Mouse (Mus musculus) embryonic facial prominence, embryonic 13.5 days (tissue): ENCODE measurements at regions not wholly inside any gene's neighbourhood (a gene's known extent, or its start where the extent isn't known, plus 50 kb on each side); places are given as distances from the start of the nearest gene placed in this dataset.
"Not testable (repeated sequence)": the region's sequence is repeated elsewhere in the genome, so short reads cannot be mapped to it uniquely, and the experiment has no call there.

ENCODE experiments used
- ATAC-seq: fragments of 200-750 bp; cut with Nextera tagmentation; 2 replicates; pipeline ENCODE4 v1.8.0; 2017; ENCODE audit warnings: low read depth; ENCODE audit not compliant: insufficient number of reproducible peaks, insufficient read depth, low FRiP score, low TSS enrichment
- H3K27ac ChIP-seq: fragments of 300-500 bp; sonication (generic); 2 replicates; pipeline ENCODE4 v1.5.1; 2015; ENCODE audit warnings: moderate library complexity, mild to moderate bottlenecking, inconsistent platforms
- H3K27me3 ChIP-seq: fragments of 300-500 bp; sonication (generic); 2 replicates; pipeline ENCODE4 v1.6.1; 2015; ENCODE audit warnings: mild to moderate bottlenecking, inconsistent platforms
- H3K36me3 ChIP-seq: fragments of 300-500 bp; sonication (generic); 2 replicates; pipeline ENCODE4 v1.6.1; 2015; ENCODE audit warnings: mild to moderate bottlenecking, inconsistent platforms
- H3K4me1 ChIP-seq: fragments of 300-500 bp; sonication (generic); 2 replicates; pipeline ENCODE4 v1.6.1; 2015; ENCODE audit warnings: inconsistent platforms
- H3K4me2 ChIP-seq: fragments of 300-500 bp; sonication (generic); 2 replicates; pipeline ENCODE4 v1.6.1; 2015; ENCODE audit warnings: moderate library complexity, mild to moderate bottlenecking, inconsistent platforms
- H3K4me3 ChIP-seq: fragments of 300-500 bp; sonication (generic); 2 replicates; pipeline ENCODE4 v1.5.1; 2015; ENCODE audit warnings: mild to moderate bottlenecking, inconsistent platforms
- H3K9ac ChIP-seq: fragments of 300-500 bp; sonication (generic); 2 replicates; pipeline ENCODE4 v1.6.1; 2015; ENCODE audit warnings: mild to moderate bottlenecking, inconsistent platforms
- H3K9me3 ChIP-seq: fragments of 300-500 bp; sonication (generic); 2 replicates; pipeline ENCODE4 v1.6.1; 2016; ENCODE audit warnings: inconsistent platforms
- WGBS: fragments of 180-500 bp; shearing (Covaris S2); methylation state at CpG from one replicate; pipeline ENCODE4 v1.1.7; 2015; ENCODE audit warnings: mixed read lengths; 5-methylcytosine and 5-hydroxymethylcytosine counted together

DNA sequence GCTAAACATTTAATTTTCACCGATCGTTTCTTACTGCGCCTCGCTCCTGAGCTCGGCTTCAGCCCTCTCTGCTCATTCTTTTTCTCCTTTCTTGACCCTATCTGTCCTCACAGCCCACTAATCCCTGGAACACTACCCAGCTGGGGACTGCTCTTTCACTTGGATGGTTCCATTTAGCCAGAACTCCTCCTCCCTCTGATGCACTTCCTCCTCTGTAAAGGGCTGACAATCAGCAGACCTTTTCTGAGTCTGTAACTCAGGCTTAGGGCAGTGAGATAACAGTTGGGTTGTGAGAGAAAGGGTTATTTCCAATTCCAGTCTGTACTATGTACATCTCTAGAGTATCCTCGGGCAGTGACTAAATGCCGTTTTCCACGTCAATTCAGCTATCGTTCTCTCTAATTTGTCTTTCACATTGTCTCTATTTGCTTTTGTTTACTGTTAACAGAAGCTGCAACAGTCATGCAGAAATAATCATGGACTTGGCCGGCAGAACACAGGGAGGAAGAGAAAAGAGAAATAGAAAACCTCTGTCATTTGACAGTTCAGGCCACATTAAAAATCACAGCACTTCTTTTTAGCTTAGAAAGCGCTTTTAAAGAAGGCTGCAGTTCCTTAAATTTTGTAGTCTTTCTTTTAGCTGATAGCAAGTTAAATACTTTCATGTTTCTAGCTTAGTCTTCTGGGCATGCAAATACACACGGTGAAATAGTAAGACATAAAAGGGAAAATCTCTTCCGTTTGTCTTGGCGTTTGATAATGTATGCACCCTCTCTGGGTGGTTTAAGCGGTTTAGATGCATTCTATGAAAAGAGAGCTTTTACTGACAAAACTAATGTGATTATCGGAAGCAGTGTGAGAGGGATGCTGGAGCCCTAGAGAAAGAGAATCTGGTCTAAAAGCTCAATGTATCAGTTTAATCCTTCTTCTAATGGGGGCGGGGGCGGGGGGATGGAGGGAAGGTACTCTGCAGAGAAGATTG lies 94.7 kb upstream of the Fam181b start:
- 27% methylated on average over 18 of the region's 18 CpGs for whole genome bisulfite sequencing
- H3K4me3 ChIP-seq: peak overlapping the region; percentile 20

DNA sequence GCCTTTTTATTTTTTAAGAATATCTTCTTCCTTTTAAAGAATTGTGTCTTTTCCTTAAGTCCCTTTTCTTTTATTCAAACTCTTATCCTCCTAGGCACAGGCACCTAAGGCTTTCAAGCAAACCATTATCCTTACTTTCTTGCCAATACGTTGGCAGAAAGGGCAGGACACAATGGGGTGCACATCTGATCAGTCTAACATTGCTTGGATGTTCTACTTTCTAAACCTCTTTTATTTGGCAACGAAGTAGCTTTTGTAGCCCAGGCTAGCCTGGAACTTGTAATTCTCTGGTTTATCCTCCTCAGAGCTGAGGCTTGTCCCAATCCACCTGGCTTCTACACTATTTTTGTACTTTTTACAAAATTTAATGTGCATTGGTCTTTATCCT lies 94.0 kb upstream of the Fam181b start:
- 69% methylated on average over 2 of the region's 2 CpGs for WGBS
- H3K36me3 ChIP-seq: no peaks in the 10 kb centered on the region
- no peak overlapping the region for H3K9ac ChIP-seq
- no peaks in the 10 kb centered on the region for H3K9me3 ChIP-seq
- H3K4me3 ChIP-seq: no peak overlapping the region
- ATAC-seq: no peak
- no peaks in the 10 kb centered on the region for H3K27me3 ChIP-seq
- peaks cover 4% of the 10 kb centered on the region; the same call in 1 of the 2 replicates for H3K4me1 ChIP-seq
- no peak overlapping the region for H3K27ac ChIP-seq
- no peak overlapping the region for H3K4me2 ChIP-seq

More for the DNA sequence above, 94.7 kb upstream of the Fam181b start:
- H3K9me3 ChIP-seq: no peaks in the 10 kb centered on the region
- H3K4me2 ChIP-seq: peak overlapping the region; percentile 41
- H3K36me3 ChIP-seq: no peaks in the 10 kb centered on the region
- 0 out of 2 replicates have a peak overlapping the region, but pooled peaks have one; percentile 36 for H3K9ac ChIP-seq
- H3K27ac ChIP-seq: no peak overlapping the region
- peaks cover 4% of the 10 kb centered on the region; the same call in 1 of the 2 replicates for H3K4me1 ChIP-seq
- no peak for ATAC-seq
- no peaks in the 10 kb centered on the region for H3K27me3 ChIP-seq

DNA sequence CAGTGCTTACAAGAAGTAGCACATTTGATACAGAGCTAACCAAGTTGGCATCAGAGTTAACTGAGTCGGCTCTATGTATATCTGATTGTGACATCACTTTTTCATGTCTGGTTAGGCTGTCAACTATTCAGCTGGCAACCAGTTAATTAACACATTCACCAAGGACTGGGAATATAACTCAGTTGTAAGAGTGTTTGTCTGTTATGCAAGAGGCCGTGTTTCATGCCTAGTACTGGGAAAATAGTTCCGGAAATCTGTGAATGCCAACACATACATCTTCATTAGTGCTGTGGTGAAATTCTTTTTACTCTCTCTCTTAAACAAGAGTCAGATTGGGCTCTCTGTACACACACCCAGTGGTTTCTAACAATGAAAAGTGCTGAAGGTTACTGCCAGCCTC lies 80.8 kb upstream of the Fam181b start:
- WGBS: 94% methylated on average over 3 of the region's 3 CpGs
- no peak for ATAC-seq

DNA sequence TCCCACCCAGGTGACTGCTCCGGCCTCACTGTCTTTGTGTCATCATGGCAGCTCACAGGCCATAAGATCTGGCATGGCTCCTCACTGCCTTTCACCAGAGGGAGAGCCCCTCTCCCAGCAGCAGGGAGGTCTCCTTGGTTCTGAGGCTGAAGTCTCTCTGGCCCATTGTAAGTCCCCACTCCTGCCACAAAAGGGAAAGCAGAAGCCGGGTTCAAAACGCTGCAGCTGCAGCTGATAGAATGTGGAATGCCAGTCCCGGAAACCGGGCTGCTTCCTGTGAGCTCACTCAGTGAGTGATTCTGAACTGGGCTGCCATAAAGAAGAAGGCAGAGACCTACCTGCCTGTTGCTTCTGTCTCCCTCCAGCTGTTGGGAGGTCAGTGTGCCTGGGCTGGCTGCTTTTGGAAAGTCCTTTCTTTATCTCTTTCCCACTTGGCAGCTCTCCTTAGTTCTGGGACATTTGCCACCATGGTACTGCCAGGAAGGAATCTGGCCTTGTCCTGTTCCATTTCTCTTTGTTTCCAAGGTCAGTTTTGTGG lies 72.9 kb upstream of the Fam181b start:
- H3K9ac ChIP-seq, H3K27ac ChIP-seq, H3K9me3 ChIP-seq, H3K4me2 ChIP-seq, H3K36me3 ChIP-seq, H3K4me1 ChIP-seq, H3K4me3 ChIP-seq, ATAC-seq, H3K27me3 ChIP-seq: not testable (repeated sequence)
- 30% methylated on average over 5 of the region's 5 CpGs for WGBS

More for the DNA sequence above, 80.8 kb upstream of the Fam181b start:
- Histone ChIP-seq H3K4me2 (no peak overlapping the region), H3K36me3 (no peaks in the 10 kb centered on the region), H3K9ac (no peak overlapping the region), H3K9me3 (no peaks in the 10 kb centered on the region), H3K4me1 (no peaks in the 10 kb centered on the region), H3K4me3 (no peak overlapping the region), H3K27ac (no peak overlapping the region), H3K27me3 (no peaks in the 10 kb centered on the region)

DNA sequence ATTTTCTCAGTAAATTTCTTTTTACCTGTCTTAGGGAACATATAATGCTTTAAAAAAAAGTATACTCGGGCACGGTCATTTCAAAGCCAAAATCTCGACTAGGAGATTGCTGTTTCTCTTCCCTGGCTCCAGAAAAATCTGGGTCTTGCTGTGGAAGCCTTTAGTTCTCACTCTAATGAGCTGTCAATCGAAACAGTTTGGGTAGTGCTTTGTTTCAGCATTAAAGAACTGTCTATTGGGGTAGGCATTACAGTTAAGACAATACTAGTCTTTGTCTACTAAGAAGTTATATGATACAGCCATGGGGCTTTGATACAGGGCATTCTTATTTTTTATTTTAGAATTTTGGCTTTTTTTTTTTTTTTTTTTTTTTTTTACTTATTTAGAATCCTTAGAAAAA lies 71.9 kb upstream of the Fam181b start:
- H3K4me3 ChIP-seq: no peak overlapping the region
- no peaks in the 10 kb centered on the region for H3K27me3 ChIP-seq
- no peaks in the 10 kb centered on the region for H3K4me1 ChIP-seq
- ATAC-seq: no peak
- no peak overlapping the region for H3K9ac ChIP-seq
- no peak overlapping the region for H3K27ac ChIP-seq
- no peaks in the 10 kb centered on the region for H3K9me3 ChIP-seq
- 56% methylated on average over 4 of the region's 4 CpGs for WGBS
- no peaks in the 10 kb centered on the region for H3K36me3 ChIP-seq
- no peak overlapping the region for H3K4me2 ChIP-seq

DNA sequence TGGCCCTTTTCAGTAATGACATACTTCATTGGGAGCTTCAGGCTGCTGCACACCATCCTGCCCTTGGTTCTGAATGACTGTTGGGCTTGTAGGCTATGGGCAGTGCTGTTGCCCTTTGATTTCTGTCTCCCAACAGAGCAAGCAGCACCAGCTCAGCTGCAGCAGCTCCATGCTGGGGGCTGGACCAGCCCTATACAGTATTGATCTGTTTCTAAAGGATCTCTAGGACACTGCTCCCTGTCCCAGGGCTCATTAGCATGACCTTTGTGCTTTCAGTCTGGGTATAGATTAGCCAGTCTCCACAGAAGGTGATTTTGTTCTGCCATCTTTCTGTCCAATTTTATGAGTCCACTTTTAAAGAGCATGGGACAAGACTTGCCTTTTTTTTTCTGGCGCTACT lies 60.3 kb upstream of the Fam181b start:
- Histone ChIP-seq H3K27me3 (no peaks in the 10 kb centered on the region), H3K4me1 (no peaks in the 10 kb centered on the region), H3K4me3 (no peak overlapping the region), H3K9ac (no peak overlapping the region), H3K9me3 (no peaks in the 10 kb centered on the region), H3K36me3 (no peaks in the 10 kb centered on the region), H3K4me2 (no peak overlapping the region), H3K27ac (no peak overlapping the region)
- WGBS: 91% methylated on average over 1 of the region's 1 CpGs
- no peak for ATAC-seq

DNA sequence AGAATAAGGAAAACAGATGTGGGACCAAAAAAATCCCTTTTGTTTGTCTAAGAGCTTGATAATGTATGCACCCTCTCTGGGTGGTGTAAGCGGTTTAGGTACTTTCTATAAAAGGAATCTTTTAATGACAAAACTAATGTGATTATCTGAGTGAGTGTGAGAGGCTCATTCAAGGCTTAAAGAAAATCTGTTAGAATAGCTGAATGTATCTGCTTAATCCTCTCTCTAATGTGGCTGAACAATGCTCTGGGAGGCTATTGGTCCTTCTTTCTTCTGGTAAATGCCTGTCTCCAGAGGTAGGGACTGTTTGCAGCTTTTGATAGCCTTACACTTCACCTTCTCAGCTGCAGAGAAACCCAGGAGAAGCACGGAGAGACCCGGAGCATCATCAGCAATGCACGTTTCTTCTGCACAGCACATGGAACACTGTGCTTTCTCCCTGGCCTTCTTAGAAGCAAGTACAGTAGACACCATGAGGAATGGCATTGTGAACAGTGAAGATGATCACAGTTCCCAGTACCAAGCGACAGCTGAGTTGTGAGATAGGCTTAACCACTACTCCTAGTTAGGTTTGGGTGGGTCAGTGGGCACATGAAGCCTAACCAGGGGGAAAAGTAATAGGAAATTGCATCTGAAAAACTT lies 56.1 kb upstream of the Fam181b start:
- Histone ChIP-seq H3K9ac (no peak overlapping the region), H3K27ac (no peak overlapping the region), H3K9me3 (no peaks in the 10 kb centered on the region), H3K4me3 (no peak overlapping the region), H3K27me3 (no peaks in the 10 kb centered on the region), H3K4me1 (no peaks in the 10 kb centered on the region), H3K4me2 (no peak overlapping the region), H3K36me3 (no peaks in the 10 kb centered on the region)
- 51% methylated on average over 5 of the region's 5 CpGs for WGBS
- ATAC-seq: no peak

DNA sequence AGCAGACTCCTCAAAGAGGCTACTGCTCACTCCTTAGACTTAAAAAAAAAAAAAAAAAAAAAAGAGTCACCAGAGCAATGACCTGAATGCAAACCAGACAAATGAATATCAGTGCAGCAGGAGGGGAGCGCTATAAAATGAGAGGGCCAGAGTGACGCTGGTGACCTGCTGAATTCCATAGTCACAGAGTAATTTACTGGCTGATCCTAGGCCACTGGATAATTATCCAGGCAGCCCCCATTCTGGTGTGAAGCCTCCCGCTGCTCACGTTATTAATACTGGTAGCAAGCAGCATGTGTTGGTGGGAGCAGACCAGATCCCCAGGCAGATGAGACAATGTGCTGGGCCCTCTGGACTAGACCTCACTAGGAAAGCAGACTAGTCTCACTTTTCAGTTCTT lies 53.4 kb upstream of the Fam181b start:
- Histone ChIP-seq H3K9me3 (no peaks in the 10 kb centered on the region), H3K27me3 (no peaks in the 10 kb centered on the region), H3K27ac (no peak overlapping the region), H3K4me2 (no peak overlapping the region), H3K4me1 (no peaks in the 10 kb centered on the region), H3K36me3 (no peaks in the 10 kb centered on the region), H3K4me3 (no peak overlapping the region), H3K9ac (no peak overlapping the region)
- 55% methylated on average over 4 of the region's 4 CpGs for WGBS
- ATAC-seq: no peak
